Mouse (Mus musculus): ENCODE measurements around the gene Ucp3.

DNA sequence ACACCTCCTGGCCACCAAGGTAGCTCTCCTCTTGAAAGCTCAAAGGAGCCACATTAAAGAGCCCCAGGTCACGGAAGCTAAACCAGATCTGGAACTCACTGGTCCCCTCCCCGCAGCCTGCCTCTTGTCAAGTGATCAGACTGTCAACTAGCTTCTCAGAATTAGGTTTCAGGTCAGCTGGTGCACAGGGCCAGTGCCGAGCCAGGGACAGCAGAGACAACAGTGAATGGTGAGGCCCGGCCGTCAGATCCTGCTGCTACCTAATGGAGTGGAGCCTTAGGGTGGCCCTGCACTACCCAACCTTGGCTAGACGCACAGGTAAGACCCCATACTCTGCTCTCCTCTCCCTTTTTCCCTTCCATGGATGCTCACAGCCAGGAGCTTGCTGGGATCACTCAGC is at the start of gene Ucp3:
- no peak for TF ChIP-seq CTCF (IDR thresholded peaks at IDR 0.05; ENCODE audit: low read depth, low read length)
- no peak for TF ChIP-seq GATA1 (IDR thresholded peaks at IDR 0.05; ENCODE audit: borderline replicate concordance, low read length)
